Mouse (Mus musculus): ENCODE measurements around the gene Elmsan1.

Elmsan1 gene

DNA sequence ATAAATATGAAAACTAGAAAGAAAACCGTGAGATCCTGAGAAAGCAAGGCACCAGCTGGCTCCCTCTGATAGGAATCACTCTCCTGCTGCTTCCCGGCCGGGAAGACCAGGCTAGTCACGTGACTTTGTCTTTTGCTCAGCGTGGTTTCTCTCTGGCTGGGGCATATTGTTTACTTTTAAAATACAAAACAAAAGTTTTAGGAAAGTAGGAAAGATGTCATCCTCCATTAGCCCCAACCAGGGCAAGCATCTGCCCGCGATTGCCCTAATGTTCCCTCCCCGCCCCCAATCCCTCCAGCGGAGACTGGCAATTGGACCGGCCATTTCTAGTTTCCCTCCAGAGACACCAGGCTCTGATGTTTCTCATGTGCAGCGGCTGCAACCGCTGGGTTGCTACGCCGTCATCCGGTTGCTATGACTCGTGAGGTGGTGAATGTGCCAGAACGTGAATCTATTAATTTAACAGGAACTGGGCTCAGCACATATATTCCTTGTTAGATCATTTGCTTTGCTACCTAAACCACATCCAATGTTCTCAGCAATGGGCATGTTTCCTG lies 3.8 kb upstream of the Elmsan1 start:
- peak; percentile 94 for DNase-seq (ENCODE audit: low read depth, low spot score)
- Histone ChIP-seq H3K36me3 (ENCODE audit: control insufficient read depth, insufficient read depth, low read length, poor library complexity, severe bottlenecking) (no peaks in the 10 kb centered on the region), H3K27me3 (ENCODE audit: control insufficient read depth, insufficient read depth, low read length, poor library complexity, severe bottlenecking) (no peaks in the 10 kb centered on the region)

DNA sequence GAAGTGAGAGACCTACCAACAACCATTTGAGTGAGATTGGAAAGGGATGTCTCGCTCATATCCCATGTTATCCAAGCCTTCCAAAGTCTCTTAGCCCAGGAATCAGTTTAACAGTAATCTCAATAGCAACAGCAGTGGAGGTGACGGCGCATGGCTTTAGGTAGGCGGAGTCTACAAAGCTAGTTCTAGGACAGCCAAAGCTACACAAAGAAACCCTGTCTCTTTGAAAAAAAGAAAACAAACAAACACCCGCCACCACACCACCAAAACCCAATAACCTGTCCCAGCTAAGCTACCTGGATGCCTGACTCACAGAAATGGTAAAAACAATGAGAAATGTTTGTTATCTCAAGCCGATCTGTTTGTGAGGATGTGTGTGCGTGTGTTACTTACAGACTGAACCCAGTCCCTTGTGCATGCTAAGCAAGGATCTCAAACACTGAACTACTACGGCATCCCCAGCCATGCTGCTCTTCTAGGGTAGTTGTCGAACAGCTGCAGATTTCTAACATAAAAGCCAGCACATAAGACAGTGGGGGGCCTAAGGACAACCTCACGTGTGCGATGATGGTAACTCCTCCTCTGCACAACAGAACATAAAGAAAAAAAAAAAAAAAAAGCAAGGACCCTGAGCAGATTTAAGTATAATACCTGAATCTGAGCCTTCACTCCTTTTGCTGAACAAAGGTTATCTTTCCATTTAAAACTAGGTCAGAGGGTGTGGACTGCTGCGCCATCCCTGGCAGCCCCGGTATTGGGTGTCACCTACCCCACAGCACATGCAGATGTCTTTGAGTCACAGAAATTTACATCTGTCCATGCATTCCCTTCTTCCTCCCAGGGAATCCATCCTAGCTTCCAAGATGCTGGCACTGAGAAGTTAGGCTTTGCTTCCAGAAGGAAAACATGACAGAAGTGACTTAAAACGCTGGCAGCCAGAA lies 2.5 kb upstream of the Elmsan1 start:
- Histone ChIP-seq H3K27me3 (ENCODE audit: control insufficient read depth, insufficient read depth, low read length, poor library complexity, severe bottlenecking) (no peaks in the 10 kb centered on the region), H3K36me3 (ENCODE audit: control insufficient read depth, insufficient read depth, low read length, poor library complexity, severe bottlenecking) (no peaks in the 10 kb centered on the region)
- no peak for DNase-seq (ENCODE audit: low read depth, low spot score)

DNA sequence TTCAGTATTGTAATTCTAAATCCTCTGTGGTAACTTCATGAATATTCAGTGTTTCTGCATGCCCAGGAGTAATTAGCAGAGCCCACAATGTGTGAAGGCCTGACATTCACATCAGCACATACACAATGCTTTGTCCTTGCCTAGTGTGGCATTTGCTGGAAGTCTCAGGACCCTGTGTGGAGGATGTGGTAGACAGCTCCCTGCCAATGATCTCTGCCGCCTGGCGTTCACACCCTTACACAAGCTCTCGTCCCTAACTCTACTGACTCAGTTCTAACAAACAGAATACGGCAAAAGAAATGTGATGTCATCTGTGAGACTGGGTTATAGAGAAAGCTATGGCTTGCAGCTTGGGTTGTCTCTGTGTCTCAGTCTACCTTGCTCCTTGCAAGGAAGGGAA lies 1.8 kb upstream of the Elmsan1 start:
- Histone ChIP-seq H3K36me3 (ENCODE audit: control insufficient read depth, insufficient read depth, low read length, poor library complexity, severe bottlenecking) (no peaks in the 10 kb centered on the region), H3K27me3 (ENCODE audit: control insufficient read depth, insufficient read depth, low read length, poor library complexity, severe bottlenecking) (no peaks in the 10 kb centered on the region)
- DNase-seq (ENCODE audit: low read depth, low spot score) = no peak

DNA sequence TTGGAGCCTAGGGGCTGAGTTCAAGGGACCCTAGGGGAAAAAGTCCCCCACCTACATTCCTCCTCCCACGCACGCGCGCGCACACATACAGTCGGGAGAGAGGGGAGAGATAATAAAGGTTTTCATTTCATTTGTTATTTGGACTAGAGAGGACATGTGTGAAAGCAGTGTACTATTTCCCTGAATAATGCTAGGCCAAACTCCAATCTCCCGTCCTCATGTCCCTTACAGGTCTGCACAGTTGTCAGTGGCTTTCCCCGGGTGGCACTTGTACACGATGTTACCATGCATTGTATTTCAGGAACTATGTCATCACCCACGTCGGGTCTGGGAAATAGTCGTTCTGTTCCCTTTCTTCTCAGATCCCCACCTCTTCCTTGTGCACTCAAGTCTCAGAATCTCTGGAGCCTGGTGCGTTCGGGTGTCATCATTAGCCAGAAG lies 460 bp upstream of the Elmsan1 start:
- Histone ChIP-seq H3K27me3 (ENCODE audit: control insufficient read depth, insufficient read depth, low read length, poor library complexity, severe bottlenecking) (no peaks in the 10 kb centered on the region), H3K36me3 (ENCODE audit: control insufficient read depth, insufficient read depth, low read length, poor library complexity, severe bottlenecking) (no peaks in the 10 kb centered on the region)
- peak; percentile 56 for DNase-seq (ENCODE audit: low read depth, low spot score)

DNA sequence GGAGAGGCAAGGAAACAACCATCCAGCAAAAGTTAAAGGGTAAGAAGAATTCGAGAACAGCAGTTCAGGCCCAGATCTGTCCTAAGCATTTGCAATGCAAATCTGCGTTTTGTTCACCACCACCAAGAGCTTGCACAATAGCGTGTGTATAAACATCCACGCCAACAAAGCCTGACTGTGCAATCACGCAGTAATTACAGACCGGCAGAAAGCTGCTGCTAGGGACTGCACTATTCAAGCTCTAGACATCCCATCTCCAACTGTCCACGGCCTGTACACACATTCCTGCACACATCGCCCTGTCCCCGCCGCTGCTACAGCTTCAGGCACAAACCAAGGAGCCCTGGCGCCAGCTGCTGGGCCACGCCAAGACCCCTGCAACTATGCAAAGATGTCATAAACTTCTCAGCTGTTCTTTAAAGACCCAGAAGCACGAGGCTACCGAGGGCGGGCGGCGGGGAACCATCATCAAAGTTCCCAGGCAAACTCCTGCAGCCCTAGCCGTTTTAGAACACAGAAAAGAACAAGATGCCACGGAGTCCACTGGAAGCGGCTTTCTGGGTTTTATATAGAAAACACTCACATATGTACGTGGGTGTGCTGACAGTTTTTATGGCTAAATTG lies 1.1 kb downstream of the Elmsan1 start:
- DNase-seq (ENCODE audit: low read depth, low spot score) = peak; percentile 78
- Histone ChIP-seq H3K36me3 (ENCODE audit: control insufficient read depth, insufficient read depth, low read length, poor library complexity, severe bottlenecking) (no peaks in the 10 kb centered on the region), H3K27me3 (ENCODE audit: control insufficient read depth, insufficient read depth, low read length, poor library complexity, severe bottlenecking) (no peaks in the 10 kb centered on the region)

DNA sequence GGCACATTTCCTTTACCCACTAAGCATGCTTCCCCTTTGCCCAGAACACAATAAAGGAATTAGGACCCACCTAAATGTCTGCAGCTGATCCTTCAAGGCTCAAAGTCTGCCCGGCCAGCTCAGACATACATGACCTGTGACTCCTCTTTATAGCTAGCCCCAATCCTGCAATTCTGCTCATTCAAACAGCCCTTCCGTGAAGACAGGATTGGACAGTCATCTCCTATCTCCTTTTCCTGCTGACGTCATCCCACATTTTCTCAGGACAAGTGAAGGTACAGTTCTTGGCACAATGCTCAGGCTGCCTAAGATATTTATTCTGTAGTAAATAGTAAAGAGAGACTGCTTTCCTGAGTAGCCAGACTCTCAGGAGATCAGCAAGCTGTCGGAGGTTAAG lies 1.6 kb downstream of the Elmsan1 start:
- no peaks in the 10 kb centered on the region for H3K27me3 ChIP-seq (ENCODE audit: control insufficient read depth, insufficient read depth, low read length, poor library complexity, severe bottlenecking)
- no peak for DNase-seq (ENCODE audit: low read depth, low spot score)
- H3K36me3 ChIP-seq (ENCODE audit: control insufficient read depth, insufficient read depth, low read length, poor library complexity, severe bottlenecking) = no peaks in the 10 kb centered on the region

DNA sequence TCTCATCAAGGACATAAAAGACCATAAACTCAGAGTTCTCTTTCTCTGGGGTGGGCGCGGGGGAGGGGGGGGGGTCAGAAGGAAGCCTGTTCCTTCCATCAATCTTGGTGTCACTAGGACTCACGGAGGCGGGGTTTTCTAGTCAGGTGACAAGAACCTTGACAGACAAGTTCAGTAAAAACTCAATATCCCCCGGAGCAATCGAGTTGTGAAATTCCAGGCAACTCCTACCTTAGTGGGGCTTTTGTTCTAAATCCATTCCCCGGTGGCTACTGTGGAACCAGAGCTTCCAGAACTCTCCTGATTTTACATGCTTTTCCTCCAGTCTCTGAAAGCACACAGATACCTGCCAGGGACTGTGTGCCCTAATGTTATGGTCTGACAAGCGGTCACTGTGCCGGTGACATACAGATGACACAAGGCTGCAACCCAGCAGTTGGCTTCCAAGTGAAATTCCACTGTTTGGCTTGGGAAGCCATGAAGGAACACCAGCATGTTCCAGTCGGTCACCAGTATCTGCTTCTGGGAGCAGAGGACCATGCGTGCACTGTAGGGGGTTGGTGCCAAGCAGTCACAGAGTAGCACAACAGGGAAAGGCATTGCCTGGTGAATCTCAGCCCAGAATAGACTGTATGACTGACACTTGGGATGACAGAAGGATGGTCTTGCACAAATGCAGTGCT lies 2.8 kb downstream of the Elmsan1 start:
- Histone ChIP-seq H3K27me3 (ENCODE audit: control insufficient read depth, insufficient read depth, low read length, poor library complexity, severe bottlenecking) (no peaks in the 10 kb centered on the region), H3K36me3 (ENCODE audit: control insufficient read depth, insufficient read depth, low read length, poor library complexity, severe bottlenecking) (0 out of 2 replicates have a peak, but pooled peaks cover 3% of the 10 kb centered on the region)
- DNase-seq (ENCODE audit: low read depth, low spot score) = no peak

DNA sequence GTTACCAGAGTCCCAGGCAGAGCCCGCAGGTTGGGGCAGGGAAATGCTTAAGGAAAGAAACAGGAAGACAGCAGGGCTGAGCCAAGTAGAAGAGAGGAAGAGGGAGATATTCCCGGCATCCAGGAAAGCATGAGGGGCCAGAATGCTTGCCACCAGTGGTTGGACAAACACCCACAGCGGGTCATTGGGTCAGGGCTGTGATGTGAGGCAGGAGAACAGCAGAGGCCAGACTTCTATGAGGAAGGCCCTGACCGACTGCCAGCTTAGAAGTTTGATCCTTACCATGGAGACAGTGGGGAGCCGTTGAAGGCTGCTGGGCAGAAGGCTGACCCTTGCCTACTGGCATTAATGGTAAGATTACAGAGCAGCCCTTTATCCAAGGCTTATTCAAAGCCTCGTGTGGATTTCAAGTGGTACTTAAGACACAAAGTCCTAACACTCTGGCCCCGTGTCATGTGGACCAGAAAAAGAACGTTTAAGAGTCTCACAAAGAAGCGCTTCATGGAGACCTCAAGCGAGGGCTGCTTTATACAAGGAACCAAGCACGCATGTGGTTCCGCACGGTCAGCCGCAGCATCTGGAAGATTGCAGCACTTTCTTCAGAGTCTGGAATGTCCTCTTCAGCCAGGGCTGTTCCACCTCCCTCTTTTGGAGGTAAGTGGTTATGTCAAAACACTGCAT lies 4.0 kb downstream of the Elmsan1 start:
- Histone ChIP-seq H3K27me3 (ENCODE audit: control insufficient read depth, insufficient read depth, low read length, poor library complexity, severe bottlenecking) (no peaks in the 10 kb centered on the region), H3K36me3 (ENCODE audit: control insufficient read depth, insufficient read depth, low read length, poor library complexity, severe bottlenecking) (peaks cover 3% of the 10 kb centered on the region; the same call in 1 of the 2 replicates)
- DNase-seq (ENCODE audit: low read depth, low spot score) = no peak

DNA sequence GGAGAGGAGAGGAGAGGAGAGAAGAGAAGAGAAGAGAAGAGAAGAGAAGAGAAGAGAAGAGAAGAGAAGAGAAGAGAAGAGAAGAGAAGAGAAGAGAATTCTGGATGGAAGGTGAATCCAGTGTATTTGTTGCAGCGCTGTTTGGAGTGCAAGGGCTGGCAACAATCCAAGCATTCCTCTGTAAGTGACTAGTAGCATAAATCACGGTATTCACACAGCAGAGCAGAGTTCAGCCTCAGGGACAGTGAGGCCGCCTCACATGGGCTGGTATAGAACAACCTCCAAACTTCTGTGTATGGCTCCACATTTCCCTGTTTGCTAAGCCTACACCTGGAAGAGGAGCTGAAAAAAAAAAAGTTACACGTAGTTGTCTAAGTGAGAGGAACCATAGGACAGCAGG lies 6.4 kb downstream of the Elmsan1 start:
- H3K36me3 ChIP-seq (ENCODE audit: control insufficient read depth, insufficient read depth, low read length, poor library complexity, severe bottlenecking) = peaks cover 6% of the 10 kb centered on the region
- DNase-seq (ENCODE audit: low read depth, low spot score) = no peak

DNA sequence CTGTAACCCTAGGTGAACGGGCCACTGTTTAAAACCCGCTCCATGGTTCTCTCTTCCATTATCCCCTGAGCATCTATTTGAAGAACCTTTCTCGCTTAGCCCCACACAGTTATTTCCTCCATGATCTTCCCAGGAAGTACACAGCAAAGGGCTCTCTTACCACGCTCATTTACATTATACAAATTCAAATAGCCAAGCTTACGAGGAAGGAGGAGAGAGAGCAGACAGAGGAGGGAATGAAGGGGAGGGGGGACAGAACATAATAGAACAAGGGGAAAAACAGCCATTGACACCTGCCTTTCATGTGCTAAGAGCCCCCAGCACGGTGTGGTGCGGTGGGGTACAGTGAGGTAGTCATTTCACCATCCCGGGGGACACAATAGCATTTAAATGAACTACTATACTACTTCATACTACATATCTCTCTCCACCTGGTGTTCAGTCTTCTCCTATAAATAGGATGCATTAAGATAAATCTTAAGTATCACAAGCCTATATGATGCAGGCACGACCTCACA lies 7.6 kb downstream of the Elmsan1 start:
- H3K27me3 ChIP-seq (ENCODE audit: control insufficient read depth, insufficient read depth, low read length, poor library complexity, severe bottlenecking) = no peaks in the 10 kb centered on the region
- H3K36me3 ChIP-seq (ENCODE audit: control insufficient read depth, insufficient read depth, low read length, poor library complexity, severe bottlenecking) = peaks cover 6% of the 10 kb centered on the region
- DNase-seq (ENCODE audit: low read depth, low spot score) = no peak

More for the DNA sequence above, 6.4 kb downstream of the Elmsan1 start:
- no peaks in the 10 kb centered on the region for H3K27me3 ChIP-seq (ENCODE audit: control insufficient read depth, insufficient read depth, low read length, poor library complexity, severe bottlenecking)

DNA sequence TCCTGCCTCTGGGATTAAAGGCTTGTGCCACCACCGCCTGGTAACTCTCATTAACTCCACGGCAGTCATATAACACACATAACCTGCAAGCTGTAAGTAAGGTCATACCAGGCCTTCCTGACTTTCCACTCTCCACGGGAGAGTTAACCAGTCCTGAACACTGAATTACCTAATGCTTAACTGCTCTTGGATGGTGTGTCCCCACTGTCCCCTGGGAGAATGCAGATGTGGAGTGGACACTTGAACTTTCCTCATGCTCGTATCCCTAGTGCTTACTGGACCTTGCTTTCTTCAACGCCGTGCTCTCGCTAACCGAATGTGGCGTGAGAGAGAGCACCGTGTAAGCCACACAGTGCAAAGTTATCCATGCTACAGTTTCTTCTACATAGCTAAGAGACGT lies 8.4 kb downstream of the Elmsan1 start:
- no peaks in the 10 kb centered on the region for H3K27me3 ChIP-seq (ENCODE audit: control insufficient read depth, insufficient read depth, low read length, poor library complexity, severe bottlenecking)
- peaks cover 6% of the 10 kb centered on the region for H3K36me3 ChIP-seq (ENCODE audit: control insufficient read depth, insufficient read depth, low read length, poor library complexity, severe bottlenecking)
- DNase-seq (ENCODE audit: low read depth, low spot score) = no peak

DNA sequence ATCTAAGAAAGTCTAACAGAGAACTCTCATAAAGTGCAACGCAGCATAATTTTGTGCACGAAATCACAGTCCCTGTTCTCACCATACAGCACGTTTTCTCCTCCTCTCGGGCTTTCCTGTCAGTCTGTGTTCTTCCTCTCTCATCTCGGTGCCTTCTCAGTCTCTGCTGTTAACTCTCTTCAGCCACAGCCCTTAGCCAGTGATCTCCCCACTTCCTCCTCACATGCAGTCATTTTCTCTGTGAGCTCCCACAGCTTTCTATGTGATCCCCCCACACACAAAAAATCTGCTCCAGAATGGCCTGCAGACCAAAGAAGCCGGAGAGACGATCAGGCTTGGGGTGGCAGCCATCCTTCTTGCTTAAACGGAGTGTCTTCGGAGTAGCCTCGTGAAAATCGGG lies 9.6 kb downstream of the Elmsan1 start:
- Histone ChIP-seq H3K36me3 (ENCODE audit: control insufficient read depth, insufficient read depth, low read length, poor library complexity, severe bottlenecking) (peaks cover 6% of the 10 kb centered on the region), H3K27me3 (ENCODE audit: control insufficient read depth, insufficient read depth, low read length, poor library complexity, severe bottlenecking) (no peaks in the 10 kb centered on the region)
- DNase-seq (ENCODE audit: low read depth, low spot score) = peak; percentile 44

DNA sequence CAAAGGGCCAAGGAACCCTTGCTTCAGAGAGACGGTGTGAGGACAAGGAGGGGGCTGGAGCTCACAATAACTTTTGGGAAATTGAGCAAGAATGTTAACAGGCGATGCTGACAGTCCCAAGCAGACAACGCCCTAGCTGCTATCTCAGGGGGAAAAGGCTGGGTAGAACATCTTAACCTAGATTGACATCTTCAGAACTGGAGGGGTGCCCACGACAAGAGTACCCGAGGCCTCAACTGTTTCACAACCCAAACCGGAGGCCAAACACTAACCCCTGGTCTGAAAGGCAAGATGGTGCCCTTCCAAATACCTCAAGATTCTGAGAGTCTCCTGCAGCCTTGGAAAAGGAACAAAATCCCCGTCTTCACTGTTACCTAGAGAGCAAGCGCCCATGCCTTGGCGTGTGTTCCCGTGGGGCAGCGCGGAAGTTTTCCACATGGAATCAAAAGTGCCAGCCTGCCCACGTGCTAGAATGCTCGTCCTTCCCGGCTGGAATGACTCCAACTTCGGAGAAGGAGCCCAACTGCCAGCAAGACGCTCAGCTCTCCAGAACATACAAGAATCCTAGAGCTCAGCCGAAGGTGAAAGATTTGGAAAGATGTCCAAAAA lies 11.4 kb downstream of the Elmsan1 start:
- H3K36me3 ChIP-seq (ENCODE audit: control insufficient read depth, insufficient read depth, low read length, poor library complexity, severe bottlenecking) = peaks cover 6% of the 10 kb centered on the region
- no peak for DNase-seq (ENCODE audit: low read depth, low spot score)

DNA sequence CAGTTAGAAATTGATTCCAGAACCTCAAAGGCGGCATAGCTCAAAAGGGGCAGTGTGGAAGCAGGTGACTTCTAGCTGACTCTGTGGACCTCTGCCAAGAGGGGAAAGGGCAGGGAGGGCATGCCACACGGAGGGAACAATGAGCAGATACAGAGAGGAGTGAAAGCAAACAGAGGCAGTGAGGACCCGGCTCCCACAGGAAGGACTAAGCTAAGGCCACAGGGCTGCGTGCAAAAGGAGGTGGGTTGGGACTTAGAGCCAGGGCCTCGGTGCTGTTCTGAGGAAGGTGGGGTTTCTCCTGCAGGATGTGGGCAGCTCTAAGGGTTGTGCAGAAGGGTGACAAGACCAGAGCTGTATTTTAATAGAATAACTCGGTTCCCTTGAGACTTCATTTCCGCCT lies 12.2 kb downstream of the Elmsan1 start:
- peak; percentile 90 for DNase-seq (ENCODE audit: low read depth, low spot score)
- no peaks in the 10 kb centered on the region for H3K27me3 ChIP-seq (ENCODE audit: control insufficient read depth, insufficient read depth, low read length, poor library complexity, severe bottlenecking)
- peaks cover 4% of the 10 kb centered on the region for H3K36me3 ChIP-seq (ENCODE audit: control insufficient read depth, insufficient read depth, low read length, poor library complexity, severe bottlenecking)

More for the DNA sequence above, 11.4 kb downstream of the Elmsan1 start:
- H3K27me3 ChIP-seq (ENCODE audit: control insufficient read depth, insufficient read depth, low read length, poor library complexity, severe bottlenecking) = no peaks in the 10 kb centered on the region

Data from splenic B cell, adult 2 months (primary cell).